Mouse (Mus musculus): ENCODE data around the gene Sfxn2. TPM values are rescaled to one million over a fixed set of nuclear protein-coding genes. Genes with fewer than 3 reads are reported as not detected.

The Sfxn2 gene
- total RNA-seq (2014; fragmentation: Nextera tagmentation) (11.8 and 16.3 TPM in 2 replicates), total RNA-seq (2017) (8.7 and 10.9 TPM in 2 replicates)

DNA sequence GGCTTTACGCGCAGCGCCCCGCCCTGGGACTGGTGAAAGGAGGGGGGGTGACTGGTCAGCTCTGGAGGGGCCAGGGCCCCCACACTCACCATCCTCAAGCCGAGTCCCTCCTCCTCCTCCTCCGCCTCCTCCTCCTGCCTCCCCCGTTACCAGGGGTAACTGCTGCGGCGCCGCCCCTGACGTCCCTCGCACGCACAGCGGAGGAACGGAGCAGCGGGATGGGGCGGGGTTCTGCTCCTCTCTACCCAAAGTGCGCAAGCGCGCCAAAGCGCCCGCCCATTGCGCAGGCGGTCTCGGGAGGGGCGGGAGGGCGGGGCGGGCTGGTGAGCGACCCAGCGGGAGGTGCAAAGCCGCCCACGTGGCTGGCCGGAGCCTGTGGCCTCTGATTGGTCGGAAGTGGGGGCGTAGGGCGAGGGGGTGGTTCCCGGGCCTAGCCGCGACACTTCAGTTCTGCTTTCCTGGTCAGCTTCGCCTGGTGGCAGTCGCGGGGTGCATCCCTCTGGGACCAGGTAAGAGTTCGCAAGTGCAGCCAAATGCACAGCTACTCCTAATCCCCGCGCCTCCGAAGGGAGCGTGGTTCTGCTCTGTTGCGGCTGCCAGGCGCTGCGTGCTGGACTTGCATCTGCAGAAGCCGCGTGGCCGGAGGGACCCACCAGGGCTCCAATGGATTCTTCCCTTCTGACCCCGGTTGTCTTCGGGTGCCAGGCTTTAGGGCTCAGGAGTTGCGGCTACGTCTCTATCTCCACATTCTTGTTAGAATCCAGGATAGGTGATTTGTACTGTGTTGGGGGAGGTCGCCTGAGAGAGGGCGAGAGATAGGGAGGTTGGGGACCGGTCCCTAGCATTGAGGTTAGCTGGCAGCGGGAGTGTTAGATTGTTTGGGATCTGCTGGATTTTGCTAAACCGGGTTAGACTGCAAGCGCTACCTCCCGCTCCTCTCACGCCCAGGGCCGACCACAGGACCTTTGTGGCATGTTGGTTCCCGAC, at the start of gene Sfxn2, which contains the start of gene Arl3:
Gene Sfxn2, plus strand, starts transcription at position 415 of the 987 bp plus-strand sequence.
Gene Arl3, minus strand, starts transcription at position 248 of the 987 bp plus-strand sequence.
- peak; percentile 97 for ATAC-seq (replicated peaks; ENCODE audit: poor library complexity, severe bottlenecking)

DNA sequence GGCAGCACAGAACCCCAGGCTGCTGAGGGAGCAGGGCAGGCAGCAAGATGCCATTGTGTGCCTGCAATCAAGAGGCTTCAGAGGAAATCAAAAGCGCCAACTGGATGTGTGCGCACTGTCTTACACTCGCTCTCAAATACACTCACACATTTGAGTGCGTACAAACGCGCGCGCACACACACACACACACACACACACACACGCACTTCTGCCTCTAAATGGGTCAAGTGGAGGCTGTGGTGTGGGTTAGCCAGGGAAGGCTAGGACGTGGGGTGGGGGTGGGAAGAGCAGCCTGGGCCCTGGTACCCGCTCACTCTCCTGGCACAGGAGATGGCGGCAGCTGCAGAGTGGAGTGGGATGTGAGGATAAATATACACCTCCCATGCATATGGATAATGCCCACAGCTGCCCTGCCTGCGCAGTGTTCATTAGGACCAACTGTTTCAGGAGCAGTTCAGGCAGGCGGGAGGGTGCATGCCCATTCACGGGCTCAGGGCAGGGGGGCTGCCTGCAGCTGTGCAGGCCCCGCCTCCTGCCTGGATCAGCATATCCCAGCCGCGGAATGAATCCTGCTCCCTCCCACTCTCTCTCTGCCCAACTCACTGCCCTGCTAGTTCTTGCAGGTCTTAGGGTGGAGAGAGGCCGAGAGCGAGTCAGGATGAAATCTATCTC, 49.5 kb upstream of the Sfxn2 start:
- ATAC-seq (replicated peaks; ENCODE audit: poor library complexity, severe bottlenecking), result 0 out of 2 replicates have a peak, but pooled peaks have one; percentile 2

DNA sequence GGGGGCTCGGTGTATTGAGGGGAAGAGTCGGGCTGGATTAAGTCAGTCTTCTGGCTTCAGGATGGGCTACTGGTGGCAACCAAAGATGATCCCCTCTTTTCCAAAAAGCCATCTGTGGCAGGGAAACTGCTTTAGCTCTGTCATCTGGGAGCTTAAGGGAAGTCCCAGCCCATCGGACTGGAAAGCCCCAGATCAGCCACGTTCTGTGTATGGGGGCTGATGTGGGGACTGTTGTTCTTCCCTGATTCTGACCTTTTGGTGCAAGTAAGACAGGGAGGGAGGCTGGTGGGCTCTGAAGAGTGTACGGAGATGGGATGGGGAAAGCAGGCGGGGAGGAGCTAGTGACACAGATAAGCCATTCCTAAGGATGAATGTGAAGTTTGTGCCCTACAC, 49.0 kb upstream of the Sfxn2 start:
- ATAC-seq (replicated peaks; ENCODE audit: poor library complexity, severe bottlenecking), result no peak

DNA sequence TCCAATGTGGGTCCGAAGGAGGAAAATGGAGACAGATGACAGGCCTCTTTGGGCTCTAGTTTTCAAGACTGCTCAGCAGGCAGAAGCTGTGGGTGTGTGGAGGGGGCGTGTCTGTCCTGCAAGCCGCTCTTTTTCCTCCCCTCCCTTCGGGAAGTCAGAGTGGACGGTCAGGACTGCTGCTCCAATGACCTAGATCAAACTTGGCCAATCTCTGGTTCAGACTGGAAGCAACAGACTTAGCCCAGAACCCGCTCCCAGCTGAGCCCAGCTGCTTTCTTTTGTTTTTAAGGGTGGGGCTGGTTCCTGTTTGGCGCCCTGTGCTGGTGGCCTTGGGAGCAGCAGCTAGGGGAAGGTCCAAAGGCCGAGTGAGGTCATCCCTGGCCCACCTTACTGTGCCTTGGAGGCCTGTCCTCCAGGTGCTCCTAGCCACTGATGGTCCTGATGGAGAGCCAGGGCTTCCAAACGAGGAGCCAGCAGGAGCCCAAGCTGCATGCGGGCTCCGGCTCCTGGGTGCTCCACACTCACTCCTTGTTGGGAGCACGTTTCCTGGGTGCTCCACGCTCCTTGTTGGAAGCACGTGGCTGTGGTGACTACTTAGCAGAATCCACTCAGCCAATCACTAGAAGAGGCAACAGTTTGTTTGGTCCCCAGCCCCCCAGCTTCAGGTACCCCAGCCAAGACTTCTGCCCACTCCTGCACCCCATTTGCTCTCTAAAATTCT, 48.4 kb upstream of the Sfxn2 start:
- peak; percentile 24; the same call in 1 of the 2 replicates for ATAC-seq (replicated peaks; ENCODE audit: poor library complexity, severe bottlenecking)

DNA sequence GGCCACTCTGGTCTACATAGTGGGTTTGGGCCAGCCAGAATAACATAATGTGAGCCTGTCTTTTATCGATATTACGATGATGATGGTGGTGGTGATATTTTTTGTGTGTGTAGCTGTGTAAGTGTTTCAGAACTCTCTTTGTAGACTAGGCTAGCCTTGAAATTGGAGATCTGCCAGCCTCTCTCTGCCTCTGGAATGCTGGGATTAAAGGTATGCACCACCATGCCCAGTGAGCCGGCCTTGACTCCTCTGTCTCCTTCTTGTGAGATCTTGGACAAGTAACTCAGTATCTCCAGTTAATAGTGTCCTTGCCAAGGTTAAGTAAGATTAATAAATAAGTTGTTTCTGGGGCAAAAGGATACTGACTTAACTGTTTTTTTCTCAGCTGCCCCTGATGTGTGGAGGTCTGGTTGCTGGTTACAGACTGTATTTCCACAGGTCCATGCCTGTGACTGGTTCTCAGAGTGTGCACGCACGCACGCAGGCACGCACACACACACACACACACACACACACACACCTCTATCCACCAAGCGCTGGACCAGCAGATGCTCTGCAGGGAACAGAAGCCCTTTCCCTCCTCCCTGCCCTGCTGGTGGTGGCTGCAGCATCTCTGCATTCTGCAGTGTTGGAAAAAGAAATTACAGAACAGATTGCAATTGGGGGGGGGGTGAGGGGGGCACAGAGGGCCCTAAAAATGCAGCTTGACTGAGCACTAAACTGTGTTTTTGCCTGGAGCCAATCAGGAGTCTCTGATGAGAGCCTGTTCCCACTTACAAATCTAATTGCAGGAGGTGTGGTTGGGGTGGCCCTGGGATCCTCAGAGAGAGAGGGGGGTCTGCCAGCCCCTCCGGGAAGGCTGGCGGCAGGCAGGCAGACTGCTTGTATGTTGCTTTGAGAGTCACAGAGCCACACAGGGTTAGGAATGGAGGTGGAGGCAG, 47.2 kb upstream of the Sfxn2 start:
- ATAC-seq (replicated peaks; ENCODE audit: poor library complexity, severe bottlenecking), result no peak

DNA sequence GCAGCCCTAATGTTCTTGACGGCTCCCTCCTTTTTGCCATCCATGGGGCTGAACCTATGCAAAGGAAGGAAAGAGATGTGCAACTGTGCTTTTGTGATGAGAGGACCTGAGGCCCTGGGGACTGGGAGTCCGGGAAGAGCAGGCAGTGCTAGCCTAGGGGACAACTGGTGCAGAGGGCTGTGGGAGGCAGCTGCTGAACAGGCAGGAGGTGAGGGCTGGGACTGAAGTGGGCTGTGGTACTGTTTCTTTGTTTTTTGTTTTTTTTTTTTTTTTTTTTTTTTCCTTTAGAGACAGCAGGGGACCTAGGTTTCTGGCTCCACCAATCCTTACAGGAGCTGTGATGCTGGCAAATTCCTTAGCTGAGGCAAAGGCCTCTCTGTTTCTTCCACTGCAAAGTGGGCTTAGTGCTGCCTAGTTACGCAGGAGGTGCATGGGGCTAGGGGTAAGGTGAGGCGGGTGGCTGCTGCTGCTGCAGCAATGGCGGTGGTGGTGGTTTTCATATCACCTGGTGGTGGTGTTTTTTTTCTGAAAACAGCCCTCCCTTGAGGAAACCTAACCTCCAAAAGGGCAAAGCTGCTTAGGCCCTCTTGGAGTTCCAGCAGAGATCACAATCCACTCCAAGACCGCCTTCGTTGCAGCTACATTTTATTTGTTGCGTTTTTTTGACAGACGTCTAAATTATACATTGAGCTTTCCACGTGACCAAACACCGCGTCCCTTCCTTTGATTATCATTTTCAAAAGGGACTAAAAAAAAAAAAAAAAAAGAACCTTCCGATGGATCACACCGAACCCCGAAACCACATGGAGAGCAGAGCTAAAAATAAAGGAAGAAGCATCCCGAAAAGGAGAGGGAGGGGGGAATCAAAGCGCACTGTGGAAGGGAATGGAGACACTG, 45.3 kb upstream of the Sfxn2 start:
- ATAC-seq (replicated peaks; ENCODE audit: poor library complexity, severe bottlenecking), result no peak

DNA sequence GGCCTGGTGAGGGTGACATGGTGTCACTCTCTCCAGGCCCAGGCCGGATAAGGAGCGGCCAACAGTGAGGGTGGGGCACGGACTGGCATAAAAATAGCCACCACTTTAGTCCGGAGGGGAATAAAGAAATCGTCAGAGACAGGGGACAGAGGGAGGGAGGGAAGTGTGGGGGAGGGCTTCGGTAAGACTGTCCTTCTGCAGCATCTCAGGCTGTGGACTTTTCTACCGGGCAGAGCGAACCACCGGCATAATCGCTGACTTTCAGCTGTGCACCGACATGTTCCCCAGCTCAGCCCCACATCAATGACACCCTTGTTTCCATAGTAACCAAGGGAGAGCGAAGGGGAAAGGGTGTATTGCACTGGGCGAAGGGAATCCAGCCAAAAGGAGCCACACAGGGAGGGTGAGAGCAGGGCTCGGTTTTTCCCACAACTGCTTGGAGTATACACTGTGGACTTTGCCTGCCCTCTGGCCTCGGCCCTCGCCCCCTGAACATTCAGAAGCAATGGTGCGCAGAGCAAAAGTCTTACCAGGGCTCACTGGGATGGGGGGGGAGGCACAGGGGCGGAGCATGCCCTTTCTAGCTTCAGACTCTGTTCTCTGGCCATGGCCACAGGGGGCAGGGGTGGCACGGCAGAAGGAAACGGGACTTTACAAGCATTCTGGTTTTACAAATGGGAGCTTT, 44.5 kb upstream of the Sfxn2 start:
- ATAC-seq (replicated peaks; ENCODE audit: poor library complexity, severe bottlenecking), result peak; percentile 49

DNA sequence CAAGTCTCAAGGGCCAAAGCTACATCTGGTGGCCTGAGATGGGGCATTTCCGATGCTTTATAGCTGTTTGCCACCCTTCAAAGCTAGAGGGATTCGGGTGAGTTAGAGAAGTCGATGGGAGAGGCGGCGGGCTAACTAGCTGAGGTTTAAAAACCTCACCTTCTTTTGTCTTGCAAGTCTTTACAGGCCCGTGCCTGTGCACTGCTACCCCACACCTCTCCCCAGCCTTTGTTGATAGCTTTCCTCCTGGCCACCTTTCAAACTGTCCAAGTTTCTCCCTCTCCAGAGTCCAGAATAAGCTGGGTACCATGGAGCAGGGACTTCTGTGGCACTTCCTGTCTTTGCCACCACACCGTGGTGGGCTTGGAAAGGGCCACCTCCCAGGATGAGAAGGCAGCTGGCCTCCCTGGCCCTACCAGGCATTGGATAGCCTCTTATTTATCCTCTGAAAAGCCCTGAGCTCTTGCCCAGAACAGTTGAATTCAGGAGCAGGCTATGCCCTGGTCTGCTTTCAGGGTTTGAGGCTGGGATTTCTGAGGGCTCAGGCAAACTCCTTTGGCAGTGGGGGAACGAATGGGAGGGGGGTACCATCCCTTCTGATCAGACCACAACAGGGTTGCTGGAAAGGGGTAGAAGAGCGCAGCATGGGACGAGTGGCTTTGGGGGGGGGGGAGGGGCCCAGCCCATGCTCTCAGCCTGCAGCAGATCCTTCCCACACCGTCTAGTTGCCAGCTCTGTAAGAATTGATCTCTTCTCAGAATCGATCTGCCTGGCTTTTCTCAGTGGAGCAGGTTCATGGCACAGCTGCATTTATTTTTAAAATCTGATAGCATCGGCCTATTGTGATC, 43.3 kb upstream of the Sfxn2 start:
- no peak for ATAC-seq (replicated peaks; ENCODE audit: poor library complexity, severe bottlenecking)

DNA sequence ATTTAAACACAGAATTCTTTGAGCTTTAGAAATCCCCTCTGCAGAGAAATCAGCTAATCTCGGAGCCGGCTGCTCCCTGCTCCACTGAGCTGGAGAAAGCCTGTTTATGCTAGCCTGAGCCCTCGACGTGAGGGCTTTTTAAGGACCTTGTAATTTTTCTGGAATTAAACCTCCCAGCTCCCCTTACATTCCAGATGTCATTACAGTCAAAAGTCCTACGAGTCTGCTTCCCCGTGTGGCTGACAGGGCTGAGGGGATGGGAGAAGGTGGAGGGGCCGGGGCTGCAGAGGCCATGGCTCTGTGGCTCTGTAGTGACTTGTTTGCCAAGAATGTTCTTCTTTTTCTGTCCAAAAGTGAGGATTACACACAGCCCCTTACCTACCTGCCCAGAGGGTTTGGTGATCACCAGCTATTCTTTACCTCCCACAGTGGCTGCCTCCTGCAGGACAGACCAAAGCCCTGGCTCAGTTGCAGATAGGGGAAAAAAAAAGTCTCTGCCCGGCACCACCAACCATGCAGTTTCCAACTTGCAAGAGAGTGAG, 42.6 kb upstream of the Sfxn2 start:
- ATAC-seq (replicated peaks; ENCODE audit: poor library complexity, severe bottlenecking), result no peak

DNA sequence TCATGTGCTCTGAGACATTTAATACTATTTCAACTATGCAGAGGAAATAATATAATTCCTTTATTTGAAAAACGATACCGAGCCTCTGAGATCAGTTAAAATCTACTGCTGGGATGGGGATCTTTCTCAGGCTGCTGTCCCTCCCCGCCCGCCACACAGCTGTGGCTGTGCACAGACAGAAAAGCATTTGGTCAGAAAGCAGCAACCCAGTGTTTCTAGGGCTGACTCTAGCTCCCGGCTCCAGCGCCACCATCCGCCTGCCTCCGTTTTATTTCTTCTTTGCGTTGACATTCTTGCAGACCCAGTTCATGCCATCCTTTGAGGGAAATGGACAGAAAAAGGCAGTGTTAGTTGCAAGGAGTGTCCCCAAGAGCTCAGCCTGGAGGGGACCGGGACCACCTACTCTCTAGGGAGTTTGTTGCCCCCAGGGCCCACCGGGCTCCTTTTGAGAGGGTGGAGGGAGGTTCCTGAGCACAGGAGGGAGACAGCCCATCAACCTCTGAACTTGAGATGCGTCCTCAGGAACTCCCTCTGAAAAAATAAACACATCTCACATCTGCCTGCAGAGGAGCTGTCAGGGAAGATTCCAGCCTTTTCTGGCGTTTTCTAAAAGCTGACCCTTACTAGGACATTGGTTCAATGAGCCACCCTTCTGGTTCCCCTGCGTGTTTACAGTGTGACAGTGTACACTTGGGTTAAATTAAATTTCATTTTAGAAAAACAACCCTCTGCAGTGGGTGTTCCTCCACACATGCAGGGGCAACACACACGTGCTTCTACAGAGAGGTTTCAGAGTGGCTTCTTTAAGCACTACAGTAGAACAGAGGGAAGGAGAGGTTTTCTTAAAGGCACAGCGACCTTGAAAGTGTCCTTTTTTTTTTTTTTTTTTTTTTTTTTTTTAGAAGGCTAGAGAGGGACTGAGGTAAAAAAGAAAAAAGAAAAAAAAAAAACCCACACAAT, 41.8 kb upstream of the Sfxn2 start:
- ATAC-seq (replicated peaks; ENCODE audit: poor library complexity, severe bottlenecking), result no peak

DNA sequence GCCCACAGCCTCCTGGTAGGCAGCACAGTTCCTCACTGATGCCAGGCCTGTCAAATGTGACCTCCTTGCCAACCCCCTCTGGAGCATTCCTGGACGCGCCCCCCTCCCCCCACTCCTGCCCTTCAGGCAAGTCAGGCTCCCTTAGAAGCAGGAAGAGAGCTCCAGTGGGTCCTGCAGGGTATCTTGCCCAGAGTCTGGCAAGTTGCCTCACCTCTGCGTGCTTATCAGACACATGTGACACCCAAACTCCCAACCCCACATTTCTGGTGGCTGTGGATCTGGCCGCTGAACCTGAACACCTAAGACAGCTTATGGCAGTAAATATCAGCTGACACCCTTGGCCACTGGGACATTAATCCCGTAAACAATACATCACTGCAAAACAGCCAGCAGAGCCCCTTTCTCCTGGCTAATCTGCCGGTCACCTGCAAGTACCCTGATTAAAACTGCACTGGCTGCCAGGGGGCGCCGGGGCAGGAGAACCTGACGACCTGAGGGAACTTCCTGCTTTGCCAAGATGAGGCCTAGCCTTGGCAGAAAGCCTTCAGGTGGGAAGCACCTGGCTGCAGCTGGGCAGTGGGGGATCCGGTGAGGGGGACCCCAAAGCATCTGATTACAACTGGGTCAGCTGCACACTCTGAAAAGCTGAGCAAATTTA, 41.0 kb upstream of the Sfxn2 start:
- no peak for ATAC-seq (replicated peaks; ENCODE audit: poor library complexity, severe bottlenecking)

DNA sequence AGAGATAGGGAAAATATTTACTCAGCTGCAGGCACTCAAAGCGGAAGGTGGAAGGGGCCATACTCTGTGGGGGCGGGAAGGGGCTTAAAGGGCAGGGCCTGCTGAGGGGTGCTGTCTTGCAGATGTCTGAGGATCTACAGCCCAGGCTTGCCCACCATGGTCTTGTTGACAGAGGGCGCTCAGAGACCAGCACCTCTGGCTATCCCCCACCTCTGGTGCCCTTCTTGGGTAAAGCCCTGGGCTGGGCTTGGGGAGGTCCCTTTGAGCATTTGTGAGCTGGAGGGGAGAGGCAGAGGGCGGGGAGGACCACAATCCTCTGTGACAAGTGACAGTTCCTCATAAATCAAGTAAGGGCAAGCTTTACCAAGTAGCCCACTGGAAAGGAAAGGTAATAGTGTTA, 40.1 kb upstream of the Sfxn2 start:
- no peak for ATAC-seq (replicated peaks; ENCODE audit: poor library complexity, severe bottlenecking)

DNA sequence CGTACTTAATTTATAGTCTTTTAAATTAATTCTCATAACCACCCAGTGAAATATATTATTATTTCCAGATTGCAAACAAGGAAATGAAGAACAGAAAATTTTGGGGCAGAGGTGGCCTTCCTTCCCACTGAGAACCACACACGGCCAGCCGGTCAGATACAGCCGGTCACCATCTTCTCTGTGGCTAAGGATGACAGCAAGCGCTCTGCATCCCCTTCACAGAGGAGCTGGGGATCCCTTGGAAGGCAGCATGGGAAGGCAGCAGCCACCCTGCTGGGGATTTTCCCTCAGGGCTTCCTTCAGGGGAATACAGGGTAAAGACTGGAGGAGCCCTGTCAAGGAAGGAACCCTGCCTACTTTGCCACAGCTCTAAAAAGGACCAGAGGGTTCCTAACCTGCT, 39.6 kb upstream of the Sfxn2 start:
- no peak for ATAC-seq (replicated peaks; ENCODE audit: poor library complexity, severe bottlenecking)

DNA sequence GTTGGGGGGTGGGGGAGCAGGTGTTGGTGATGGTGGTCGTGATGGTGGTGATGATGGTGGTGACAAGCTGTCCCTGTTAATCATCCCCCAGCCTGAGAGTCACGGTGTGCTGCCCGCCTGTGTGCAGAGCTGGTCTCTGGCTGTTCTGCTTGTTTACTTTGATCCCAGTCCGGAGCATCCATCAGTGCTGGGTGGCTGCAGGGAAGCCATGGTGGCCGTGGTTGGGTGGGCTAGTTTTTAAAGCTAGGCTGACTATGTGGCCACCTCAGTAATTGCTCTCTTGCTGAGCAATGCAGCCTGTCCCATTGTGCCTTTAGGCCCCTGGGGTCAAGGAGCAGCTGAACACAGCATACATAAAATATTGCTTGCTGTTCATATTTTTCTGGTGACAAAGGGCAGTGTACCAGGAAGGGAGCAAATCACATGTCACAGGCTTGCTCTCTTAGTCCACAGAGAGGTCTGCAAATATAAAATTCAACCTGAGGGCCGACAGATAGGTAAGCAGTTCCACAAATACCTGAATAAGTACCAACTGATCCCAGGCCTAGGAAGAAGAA, 38.5 kb upstream of the Sfxn2 start:
- ATAC-seq (replicated peaks; ENCODE audit: poor library complexity, severe bottlenecking), result no peak

DNA sequence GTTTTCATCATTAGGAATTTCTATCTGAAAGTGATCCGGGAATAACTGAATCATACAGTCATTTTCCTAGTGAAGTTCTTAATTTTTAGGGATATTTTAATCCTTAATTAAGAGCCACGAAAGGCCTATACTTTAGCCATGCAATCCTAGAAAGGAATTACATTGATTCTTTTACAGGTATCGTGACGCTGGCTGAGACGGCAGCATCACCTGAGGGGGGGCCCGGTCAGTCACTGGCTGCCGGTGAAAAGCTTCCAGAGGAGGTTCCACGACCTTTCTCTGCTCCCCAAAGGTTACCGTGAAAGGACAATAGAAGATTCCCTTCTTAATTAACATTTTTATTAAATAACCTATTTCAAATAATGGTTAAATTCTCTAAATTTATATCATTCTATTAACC, 35.8 kb upstream of the Sfxn2 start:
- ATAC-seq (replicated peaks; ENCODE audit: poor library complexity, severe bottlenecking), result no peak

Data from granulocyte monocyte progenitor cell, adult 5-6 weeks (primary cell).